Mouse (Mus musculus): ENCODE measurements at regions not wholly inside any gene's neighbourhood (a gene's known extent, or its start where the extent isn't known, plus 50 kb on each side); places are given as distances from the start of the nearest gene placed in this dataset.
A peak's percentile ranks its signal among the peaks of the same experiment; 100 is the strongest.
"Not testable (repeated sequence)": the region's sequence is repeated elsewhere in the genome, so short reads cannot be mapped to it uniquely, and the experiment has no call there.

- intact Hi-C loops (cut with DNase I), result no loop called here
- DNase-seq (ENCODE audit: low spot score in 2 of 2), result no peak
Measured at GRCm38 (mm10) chr11:22420003-22420723, 78.1 kb upstream of the Ehbp1 start.

DNA sequence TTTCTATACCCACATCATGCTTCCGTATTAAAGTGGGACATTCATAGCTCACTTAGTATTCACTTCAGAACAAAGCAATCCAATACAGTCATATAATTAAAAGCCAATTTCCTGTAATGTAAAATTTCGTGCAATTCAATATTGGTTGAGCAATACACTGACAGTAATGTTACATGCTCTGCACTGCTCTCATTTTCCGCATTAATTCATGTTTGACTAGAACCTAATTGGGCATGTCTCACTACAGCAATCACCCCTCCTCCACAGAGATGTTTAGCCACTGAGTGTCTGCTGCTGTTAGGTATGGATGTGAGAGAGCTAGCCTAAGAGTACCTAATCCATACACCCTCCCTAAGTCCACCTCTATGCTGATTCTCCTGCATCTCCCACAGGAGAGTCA, 79.7 kb upstream of the Ehbp1 start:
- no peak for DNase-seq (ENCODE audit: low spot score in 2 of 2)
- intact Hi-C loops (cut with DNase I), result no loop called here

GRCm38 (mm10) chr11:22437140-22437850, 74.6 kb upstream of the Tmem17 start:
- intact Hi-C loops (cut with DNase I), result loop anchor here (10.0 kb wide), 1 partner anchor 212 kb away; no protein-coding TSS in a partner anchor
- DNase-seq (ENCODE audit: low spot score in 2 of 2), result peak; percentile 33 to 64

DNA sequence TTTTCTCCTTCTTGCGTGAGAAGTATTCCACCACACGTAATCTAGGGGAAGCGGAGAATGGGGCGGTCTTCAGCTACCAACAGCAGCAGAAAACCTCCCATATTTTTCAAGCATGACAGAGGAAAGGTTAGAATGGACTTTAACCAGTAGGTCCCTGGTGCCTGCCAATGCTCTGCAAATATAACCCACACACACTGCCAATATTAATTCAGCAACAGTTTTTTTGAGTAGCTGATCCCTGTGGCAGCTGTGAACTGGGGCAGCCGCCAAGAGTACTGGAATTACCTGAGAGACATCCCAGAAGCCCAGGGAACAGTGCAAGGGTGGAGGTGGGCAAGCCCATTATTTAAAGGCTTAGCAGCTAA, 74.1 kb upstream of the Tmem17 start:
- intact Hi-C loops (cut with DNase I), result loop anchor here (10.0 kb wide), 1 partner anchor 213 kb away; no protein-coding TSS in a partner anchor
- DNase-seq (ENCODE audit: low spot score in 2 of 2), result no peak

GRCm38 (mm10) chr11:22438441-22439066, 73.3 kb upstream of the Tmem17 start:
- intact Hi-C loops (cut with DNase I), result loop anchor here (10.0 kb wide), 1 partner anchor 214 kb away; no protein-coding TSS in a partner anchor

GRCm38 (mm10) chr11:22440521-22440920, 71.4 kb upstream of the Tmem17 start:
- no peak for DNase-seq (ENCODE audit: low spot score in 2 of 2)
- intact Hi-C loops (cut with DNase I), result no loop called here

More at GRCm38 (mm10) chr11:22438441-22439066, 73.3 kb upstream of the Tmem17 start:
- no peak for DNase-seq (ENCODE audit: low spot score in 2 of 2)

GRCm38 (mm10) chr11:22453161-22453560, 58.7 kb upstream of the Tmem17 start:
- DNase-seq (ENCODE audit: low spot score in 2 of 2), result no peak
- intact Hi-C loops (cut with DNase I), result no loop called here

DNA sequence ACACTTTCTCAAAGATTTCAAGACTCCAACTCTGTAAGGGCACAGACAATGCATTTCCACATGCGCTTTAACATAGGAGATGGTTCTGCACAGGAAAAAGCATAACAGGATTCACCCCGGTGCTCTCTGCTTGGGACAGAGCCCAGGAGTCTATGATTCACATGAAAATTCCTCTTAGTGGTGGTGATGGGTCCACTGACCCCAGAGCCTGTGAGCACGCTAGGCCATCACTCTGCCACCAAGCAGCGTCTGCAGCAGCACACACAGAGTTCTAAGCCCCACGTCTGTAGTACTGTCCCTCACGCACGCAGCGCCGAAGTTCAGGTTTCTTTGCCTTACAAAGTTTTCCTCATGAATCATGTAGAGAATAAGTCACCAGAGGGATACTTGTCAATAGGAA, 55.6 kb upstream of the Tmem17 start:
- no peak for DNase-seq (ENCODE audit: low spot score in 2 of 2)
- intact Hi-C loops (cut with DNase I), result no loop called here

GRCm38 (mm10) chr11:22457220-22457619, 54.7 kb upstream of the Tmem17 start:
- DNase-seq (ENCODE audit: low spot score in 2 of 2), result no peak
- intact Hi-C loops (cut with DNase I), result no loop called here

DNA sequence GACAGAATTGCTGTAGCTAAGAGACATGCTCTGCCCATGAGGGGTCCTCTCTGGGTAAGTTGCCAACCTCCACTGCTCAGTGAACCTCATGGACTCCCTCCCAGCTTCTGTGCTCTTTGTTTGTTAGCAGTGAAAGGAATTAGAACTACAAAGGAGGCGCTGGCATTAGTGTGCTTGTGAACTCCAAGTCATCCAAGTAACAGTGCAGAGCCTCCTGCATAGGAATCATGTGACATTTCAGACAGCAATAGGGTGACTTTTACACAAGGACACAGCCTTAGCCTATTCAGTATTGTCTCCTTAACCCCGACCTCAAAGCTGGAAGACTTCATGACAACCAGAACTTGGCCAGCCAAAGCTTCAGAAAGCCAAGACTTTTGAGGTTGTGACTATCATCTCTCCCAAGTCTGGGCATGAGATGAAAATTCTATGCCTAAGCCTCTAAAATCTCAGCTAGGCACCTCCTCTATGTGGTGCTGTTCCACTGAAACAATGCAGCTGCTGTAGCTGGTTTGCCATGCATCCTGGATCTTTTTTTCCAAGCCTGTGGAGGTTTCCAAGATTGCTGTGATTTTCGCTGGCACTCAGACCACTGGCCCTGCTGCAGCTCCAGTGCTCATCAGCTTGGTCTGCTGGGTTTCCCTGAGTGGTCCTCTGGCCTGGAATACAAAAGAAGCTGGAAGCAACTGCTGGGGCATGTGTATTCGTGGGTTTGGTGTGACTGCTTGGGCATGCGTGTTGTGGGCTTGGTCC, 52.8 kb upstream of the Tmem17 start:
- no peak for DNase-seq (ENCODE audit: low spot score in 2 of 2)

DNA sequence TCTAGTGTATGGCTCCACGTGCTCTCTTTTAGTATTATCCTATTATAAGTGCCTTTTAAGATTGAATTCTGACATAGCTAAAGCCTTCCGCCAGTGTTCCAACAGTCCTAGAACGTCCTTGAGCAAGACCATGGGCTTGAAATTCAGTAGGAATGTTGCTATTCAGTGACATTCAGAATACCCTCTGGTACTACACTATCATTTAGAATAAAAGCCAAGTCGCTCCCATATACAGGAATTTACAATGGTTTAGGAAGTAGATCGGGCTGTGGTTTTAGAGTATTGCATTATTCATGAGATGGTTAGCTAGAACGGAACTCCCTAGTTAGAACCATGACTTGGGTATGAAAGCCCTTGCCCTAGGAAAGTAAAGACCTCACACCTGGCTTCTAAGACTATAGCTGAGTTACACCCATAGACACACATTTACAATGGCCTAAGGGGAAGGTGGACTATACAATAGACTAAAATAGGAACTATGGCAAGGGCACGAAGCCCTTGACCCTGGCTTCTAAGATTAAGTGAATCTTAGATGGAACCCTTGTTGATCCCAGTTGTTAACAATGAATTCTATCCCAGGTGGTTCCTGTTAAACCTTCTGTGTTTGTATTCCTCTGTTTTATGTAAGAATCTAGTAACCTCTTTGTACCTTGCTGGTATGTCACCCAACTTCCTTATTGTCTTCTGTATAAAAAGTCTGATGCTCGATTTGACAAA, 50.7 kb upstream of the Tmem17 start:
- intact Hi-C loops (cut with DNase I); DNase-seq (ENCODE audit: low spot score in 2 of 2): not testable (repeated sequence)

More for the DNA sequence above, 52.8 kb upstream of the Tmem17 start:
- intact Hi-C loops (cut with DNase I), result no loop called here
